Mouse (Mus musculus): ENCODE measurements at regions not wholly inside any gene's neighbourhood (a gene's known extent, or its start where the extent isn't known, plus 50 kb on each side); places are given as distances from the start of the nearest gene placed in this dataset.

DNA sequence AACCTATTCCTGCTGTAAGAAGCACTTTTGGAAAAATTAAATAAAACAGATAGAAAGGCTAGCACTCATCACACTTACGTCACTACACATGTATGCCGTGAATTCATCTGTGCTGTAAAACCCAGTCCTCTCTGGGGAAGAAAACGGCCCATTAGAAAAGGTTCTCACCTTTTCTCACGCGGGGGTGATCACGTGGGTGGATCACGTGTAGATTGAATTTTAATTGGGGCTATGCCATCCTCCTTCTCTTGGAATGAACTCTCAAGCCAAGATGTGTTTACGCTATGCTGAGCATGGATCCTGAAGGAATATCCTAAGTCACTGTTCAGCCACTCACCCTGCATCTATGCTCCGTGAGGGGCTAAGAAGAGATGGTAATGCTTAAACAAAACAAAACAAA is 172.8 kb upstream of the Klf14 start:
- TF ChIP-seq CTCF (IDR thresholded peaks at IDR 0.05; ENCODE audit: extremely low read depth, insufficient read depth, low read length) (no peak), POLR2A (IDR thresholded peaks at IDR 0.05; ENCODE audit: extremely low read depth, insufficient read depth, low read length) (no peak)

Measured in cortical plate, adult 2 months (tissue).